Mouse (Mus musculus) forebrain, postnatal 0 days (tissue): ENCODE data around the gene Mzf1. TPM values are rescaled to one million over a fixed set of nuclear protein-coding genes. Genes with fewer than 3 reads are reported as not detected.

Source experiments
- ATAC-seq: fragments of 200-750 bp; cut with Nextera tagmentation; 2 replicates; pipeline ENCODE4 v1.8.0; 2017; ENCODE audit warnings: mild to moderate bottlenecking, moderate library complexity
- DNase-seq: peaks from one replicate; pipeline ENCODE4 v3.0.0-alpha.2; 2015
- H3K27ac ChIP-seq: fragments of 300-500 bp; sonication (generic); 2 replicates; pipeline ENCODE4 v1.5.1; 2014; ENCODE audit warnings: low read depth, mild to moderate bottlenecking, antibody characterized with exemption, low read length, moderate library complexity, mixed read lengths
- H3K27me3 ChIP-seq: fragments of 300-500 bp; sonication (generic); 2 replicates; pipeline ENCODE4 v1.6.1; 2014; ENCODE audit warnings: mild to moderate bottlenecking, low read length, mixed read lengths; ENCODE audit not compliant: insufficient read depth
- H3K36me3 ChIP-seq: fragments of 300-500 bp; sonication (generic); 2 replicates; pipeline ENCODE4 v1.6.1; 2014; ENCODE audit warnings: mild to moderate bottlenecking, moderate library complexity; ENCODE audit not compliant: insufficient read depth
- H3K4me1 ChIP-seq: fragments of 300-500 bp; sonication (generic); 2 replicates; pipeline ENCODE4 v1.6.1; 2014; ENCODE audit warnings: antibody characterized with exemption; ENCODE audit not compliant: insufficient read depth
- H3K4me2 ChIP-seq: fragments of 300-500 bp; sonication (generic); 2 replicates; pipeline ENCODE4 v1.6.1; 2014; ENCODE audit warnings: low read depth, mild to moderate bottlenecking, moderate library complexity
- H3K4me3 ChIP-seq: fragments of 300-500 bp; sonication (generic); 2 replicates; pipeline ENCODE4 v1.5.1; 2014; ENCODE audit warnings: low read depth, low read length, mixed read lengths
- H3K9ac ChIP-seq: fragments of 300-500 bp; sonication (generic); 2 replicates; pipeline ENCODE4 v1.6.1; 2014; ENCODE audit warnings: mild to moderate bottlenecking
- H3K9me3 ChIP-seq: fragments of 300-500 bp; sonication (generic); 2 replicates; pipeline ENCODE4 v1.6.1; 2016; ENCODE audit warnings: low read length
- CTCF ChIP-seq: sonication (generic); IDR thresholded peaks from 2 replicates; pipeline ENCODE4 v1.5.1; 2016; ENCODE audit warnings: antibody characterized with exemption, control low read depth, low read depth
- WGBS: fragments of 180-500 bp; shearing (Covaris S2); extraction: QIAGEN DNeasy Blood & Tissue Kit; methylation state at CpG from one replicate; pipeline ENCODE4 v1.1.7; 2014; 5-methylcytosine and 5-hydroxymethylcytosine counted together
- polyA plus RNA-seq: library from polyadenylated mRNA; unstranded; fragments of >200 nt; fragmentation: Nextera tagmentation; extraction: Ambion mirVana; gene quantifications from 2 replicates; pipeline ENCODE4 v1.2.1, GENCODE M21; 2015
- total RNA-seq: library from RNA; depleted of rRNA; stranded (reverse); fragments of >200 nt; gene quantifications from 2 replicates; pipeline ENCODE4 v1.2.3, GENCODE M21; 2014; rRNA removed

Mzf1 gene
- total and polyA plus RNA-seq, 2 experiments from 2014 or later, result 12.9 to 15.1 TPM

GRCm38 (mm10) chr7:12993148-12993547, 61.4 kb downstream of the Mzf1 start:
- H3K9ac ChIP-seq, result no peak overlapping the region
- no peaks in the 10 kb centered on the region for H3K9me3 ChIP-seq
- no peak for TF ChIP-seq CTCF
- H3K4me1 ChIP-seq, result no peaks in the 10 kb centered on the region
- H3K36me3 ChIP-seq, result no peaks in the 10 kb centered on the region
- no peak overlapping the region for H3K4me3 ChIP-seq
- no peaks in the 10 kb centered on the region for H3K27me3 ChIP-seq
- ATAC-seq, result no peak
- 88% methylated on average over 10 of the region's 10 CpGs for WGBS
- no peak for DNase-seq
- H3K4me2 ChIP-seq, result no peak overlapping the region
- H3K27ac ChIP-seq, result no peak overlapping the region

Other genes starting within 250 kb of the Mzf1 start
- gene Zfp329, start 235.9 kb downstream of the Mzf1 start, total RNA-seq, result 20.6 and 26.6 TPM in 2 replicates
- gene Zfp329, start 235.9 kb downstream of the Mzf1 start, polyA plus RNA-seq, result 8.1 and 14.2 TPM in 2 replicates
- 34.9 and 43.2 TPM in 2 replicates for gene Zfp110, start 220.0 kb downstream of the Mzf1 start, total RNA-seq
- 15.4 and 18.5 TPM in 2 replicates for gene Zfp110, start 220.0 kb downstream of the Mzf1 start, polyA plus RNA-seq
- gene Zfp128, start 173.6 kb downstream of the Mzf1 start, total RNA-seq, result 17.7 and 18.5 TPM in 2 replicates
- gene Zfp128, start 173.6 kb downstream of the Mzf1 start, polyA plus RNA-seq, result 1.5 and 2.0 TPM in 2 replicates
- gene Zscan22, start 156.9 kb downstream of the Mzf1 start, total RNA-seq, result 7.0 and 8.3 TPM in 2 replicates
- gene Zscan22, start 156.9 kb downstream of the Mzf1 start, polyA plus RNA-seq, result 2.8 and 3.5 TPM in 2 replicates
- 1,758 and 2,185 TPM in 2 replicates for gene Rps5, start 132.5 kb downstream of the Mzf1 start, total RNA-seq
- 679 and 877 TPM in 2 replicates for gene Rps5, start 132.5 kb downstream of the Mzf1 start, polyA plus RNA-seq
- 1.7 and 1.8 TPM in 2 replicates for gene Rnf225, start 127.3 kb downstream of the Mzf1 start, total RNA-seq
- gene Rnf225, start 127.3 kb downstream of the Mzf1 start, polyA plus RNA-seq, result 0.36 and 0.75 TPM in 2 replicates
- 32.9 and 47.7 TPM in 2 replicates for gene Zfp324, start 88.9 kb downstream of the Mzf1 start, total RNA-seq
- gene Zfp324, start 88.9 kb downstream of the Mzf1 start, polyA plus RNA-seq, result 6.8 and 8.8 TPM in 2 replicates
- gene Zfp446, start 76.9 kb downstream of the Mzf1 start, total RNA-seq, result 7.5 and 13.0 TPM in 2 replicates
- 6.0 and 8.2 TPM in 2 replicates for gene Zfp446, start 76.9 kb downstream of the Mzf1 start, polyA plus RNA-seq
- 0.23 and 0.43 TPM in 2 replicates for gene Slc27a5, start 56.6 kb downstream of the Mzf1 start, total RNA-seq
- gene Slc27a5, start 56.6 kb downstream of the Mzf1 start, polyA plus RNA-seq, result 0.08 and 0.18 TPM in 2 replicates
- gene Trim28, start 55.6 kb downstream of the Mzf1 start, total RNA-seq, result 430 and 485 TPM in 2 replicates
- gene Trim28, start 55.6 kb downstream of the Mzf1 start, polyA plus RNA-seq, result 209 and 211 TPM in 2 replicates
- 32.8 and 33.3 TPM in 2 replicates for gene Zbtb45, start 44.7 kb downstream of the Mzf1 start, total RNA-seq
- 25.0 and 29.3 TPM in 2 replicates for gene Zbtb45, start 44.7 kb downstream of the Mzf1 start, polyA plus RNA-seq
- 131 and 160 TPM in 2 replicates for gene Chmp2a, start 20.0 kb downstream of the Mzf1 start, total RNA-seq
- 210 and 239 TPM in 2 replicates for gene Chmp2a, start 20.0 kb downstream of the Mzf1 start, polyA plus RNA-seq
- 336 and 344 TPM in 2 replicates for gene Ube2m, start 16.5 kb downstream of the Mzf1 start, total RNA-seq
- gene Ube2m, start 16.5 kb downstream of the Mzf1 start, polyA plus RNA-seq, result 130 and 132 TPM in 2 replicates
- gene Vmn1r85, start 40.4 kb upstream of the Mzf1 start, total RNA-seq, result 0.14 and 0.23 TPM in 2 replicates
- gene Vmn1r85, start 40.4 kb upstream of the Mzf1 start, polyA plus RNA-seq, result 0.05 and 0.12 TPM in 2 replicates
- gene Vmn1r86, start 65.2 kb upstream of the Mzf1 start, total RNA-seq, result not detected in 2 replicates
- not detected in 2 replicates for gene Vmn1r86, start 65.2 kb upstream of the Mzf1 start, polyA plus RNA-seq
- not detected in 2 replicates for gene Vmn1r87, start 85.4 kb upstream of the Mzf1 start, total RNA-seq
- not detected in 2 replicates for gene Vmn1r87, start 85.4 kb upstream of the Mzf1 start, polyA plus RNA-seq
- gene Vmn1r88, start 104.8 kb upstream of the Mzf1 start, total RNA-seq, result not detected in 2 replicates
- gene Vmn1r88, start 104.8 kb upstream of the Mzf1 start, polyA plus RNA-seq, result not detected in 2 replicates
- gene Vmn1r89, start 158.3 kb upstream of the Mzf1 start, total RNA-seq, result not detected in 2 replicates
- gene Vmn1r89, start 158.3 kb upstream of the Mzf1 start, polyA plus RNA-seq, result not detected in 2 replicates
- gene Lig1, start 222.5 kb upstream of the Mzf1 start, total RNA-seq, result 9.6 and 10.3 TPM in 2 replicates
- gene Lig1, start 222.5 kb upstream of the Mzf1 start, polyA plus RNA-seq, result 20.3 and 26.2 TPM in 2 replicates
- 8.9 and 15.3 TPM in 2 replicates for gene Zswim9, start 224.0 kb upstream of the Mzf1 start, total RNA-seq
- 5.0 and 8.2 TPM in 2 replicates for gene Zswim9, start 224.0 kb upstream of the Mzf1 start, polyA plus RNA-seq